Mouse (Mus musculus) lung, embryonic 14.5 days (tissue): Measurements from ENCODE around the gene Kdm2b. TPM values are rescaled to one million over a fixed set of nuclear protein-coding genes. Genes with fewer than 3 reads are reported as not detected.
A peak's percentile ranks its signal among the peaks of the same experiment; 100 is the strongest.

Experiments used
- ATAC-seq: fragments of 200-750 bp; cut with Nextera tagmentation; 2 replicates; pipeline ENCODE4 v1.8.0; 2017; ENCODE audit warnings: mild to moderate bottlenecking, moderate TSS enrichment, moderate library complexity; ENCODE audit not compliant: insufficient read depth
- DNase-seq: peaks from one replicate; pipeline ENCODE4 v3.0.0-alpha.2; 2015
- H3K27ac ChIP-seq: fragments of 300-500 bp; sonication (generic); 2 replicates; pipeline ENCODE4 v1.5.1; 2014; ENCODE audit warnings: low read depth, mild to moderate bottlenecking, moderate library complexity
- H3K27me3 ChIP-seq: fragments of 300-500 bp; sonication (generic); 2 replicates; pipeline ENCODE4 v1.6.1; 2014; ENCODE audit warnings: low read length, control low read depth; ENCODE audit not compliant: insufficient read depth
- H3K36me3 ChIP-seq: fragments of 300-500 bp; sonication (generic); 2 replicates; pipeline ENCODE4 v1.6.1; 2014; ENCODE audit warnings: control low read depth; ENCODE audit not compliant: insufficient read depth
- H3K4me1 ChIP-seq: fragments of 300-500 bp; sonication (generic); 2 replicates; pipeline ENCODE4 v1.6.1; 2014; ENCODE audit warnings: antibody characterized with exemption, control low read depth; ENCODE audit not compliant: insufficient read depth
- H3K4me2 ChIP-seq: fragments of 300-500 bp; sonication (generic); 2 replicates; pipeline ENCODE4 v1.6.1; 2014; ENCODE audit warnings: mild to moderate bottlenecking
- H3K4me3 ChIP-seq: fragments of 300-500 bp; sonication (generic); 2 replicates; pipeline ENCODE4 v1.5.1; 2014; ENCODE audit warnings: low read depth, low read length
- H3K9ac ChIP-seq: fragments of 300-500 bp; sonication (generic); 2 replicates; pipeline ENCODE4 v1.6.1; 2014
- H3K9me3 ChIP-seq: fragments of 300-500 bp; sonication (generic); 2 replicates; pipeline ENCODE4 v1.6.1; 2016; ENCODE audit warnings: low read depth, low read length, control low read depth
- CTCF ChIP-seq: IDR thresholded peaks from 2 replicates; pipeline ENCODE4 v1.5.1; 2016; ENCODE audit warnings: antibody characterized with exemption, low read depth
- WGBS: fragments of 180-500 bp; shearing (Covaris S2); extraction: QIAGEN DNeasy Blood & Tissue Kit; methylation state at CpG from one replicate; pipeline ENCODE4 v1.1.7; 2014; 5-methylcytosine and 5-hydroxymethylcytosine counted together
- polyA plus RNA-seq: library from polyadenylated mRNA; unstranded; fragments of >200 nt; fragmentation: Nextera tagmentation; extraction: Ambion mirVana; gene quantifications from 2 replicates; pipeline ENCODE4 v1.2.1, GENCODE M21; 2014

Kdm2b gene
- polyA plus RNA-seq, 1 experiment from 2014 or later, result 46.7 TPM

DNA sequence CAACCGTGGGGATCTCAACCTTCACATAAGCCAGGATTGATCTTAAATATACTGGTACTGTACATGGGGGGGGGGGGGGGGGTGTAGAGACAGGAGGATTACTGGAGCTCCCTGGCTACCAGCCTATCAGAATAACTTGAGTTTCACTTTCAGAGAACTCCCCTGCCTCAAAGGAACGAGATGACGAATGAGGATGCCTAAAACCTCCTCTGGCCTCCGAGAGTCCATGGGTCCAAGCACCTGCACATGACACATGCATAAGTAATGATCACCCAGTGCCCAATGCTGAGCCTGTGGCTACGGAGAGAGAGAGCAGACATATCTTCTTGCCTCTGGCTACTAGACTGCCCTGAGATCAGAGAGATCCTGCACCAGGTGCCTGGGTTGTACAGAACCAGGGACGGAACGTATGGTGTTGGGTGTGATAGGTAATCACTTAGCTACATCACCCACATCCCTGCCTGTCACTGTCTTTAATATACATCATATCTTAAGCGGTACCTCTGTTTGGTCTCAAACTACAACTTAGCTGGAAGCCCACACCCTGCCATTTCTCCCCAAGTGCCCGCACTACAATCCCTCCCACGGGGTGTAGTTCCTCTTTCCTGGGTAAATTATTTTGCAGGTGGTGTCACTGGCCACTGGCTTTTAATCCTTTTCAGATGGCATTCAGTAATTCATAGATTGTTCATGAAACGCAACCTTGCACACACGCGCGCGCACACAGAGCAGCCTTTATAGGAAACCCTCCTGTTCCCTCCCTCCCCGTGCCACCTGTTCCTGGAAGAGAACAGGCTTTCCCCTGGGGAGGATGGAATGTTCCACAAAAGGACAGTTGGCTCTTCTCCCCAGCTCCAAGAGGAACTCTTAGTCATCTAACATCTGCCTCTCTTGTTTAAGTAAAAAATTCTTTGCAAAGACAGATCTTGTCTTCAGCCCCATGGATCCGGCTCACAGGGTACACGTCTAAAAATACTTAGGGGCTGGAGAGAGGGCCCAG is 7.9 kb upstream of the Kdm2b start:
- Histone ChIP-seq H3K9ac (no peak overlapping the region), H3K27ac (no peak overlapping the region), H3K9me3 (no peaks in the 10 kb centered on the region), H3K36me3 (no peaks in the 10 kb centered on the region), H3K4me2 (no peak overlapping the region), H3K4me1 (peaks cover 2% of the 10 kb centered on the region; the same call in 1 of the 2 replicates), H3K27me3 (no peaks in the 10 kb centered on the region), H3K4me3 (no peak overlapping the region)
- WGBS, result 82% methylated on average over 18 of the region's 18 CpGs
- no peak for TF ChIP-seq CTCF
- DNase-seq (no peak), ATAC-seq (no peak)

DNA sequence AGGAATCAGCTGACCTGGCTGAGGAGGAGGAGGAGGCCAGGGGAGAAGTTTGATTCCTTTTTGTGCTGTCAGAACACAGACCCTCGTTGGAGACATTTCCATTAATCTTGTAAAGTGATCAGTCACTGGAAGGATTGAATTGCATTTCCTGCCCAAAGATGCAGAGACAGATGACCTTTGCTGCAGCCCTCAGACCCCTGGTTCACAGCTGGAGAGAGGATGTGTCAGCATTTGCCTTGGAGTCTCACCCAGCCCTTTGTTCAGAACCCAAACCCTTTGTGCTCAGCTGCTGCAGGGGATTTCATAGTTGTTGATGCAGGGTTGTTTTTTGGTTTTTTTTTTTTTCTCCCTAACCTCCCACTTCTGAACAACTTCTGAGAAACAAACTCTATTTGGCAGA is 5.3 kb upstream of the Kdm2b start:
- Histone ChIP-seq H3K36me3 (no peaks in the 10 kb centered on the region), H3K4me3 (no peak overlapping the region), H3K27ac (0 out of 2 replicates have a peak overlapping the region, but pooled peaks have one; percentile 73), H3K27me3 (no peaks in the 10 kb centered on the region), H3K4me2 (peak overlapping the region; percentile 52), H3K4me1 (peaks cover 5% of the 10 kb centered on the region), H3K9me3 (no peaks in the 10 kb centered on the region), H3K9ac (0 out of 2 replicates have a peak overlapping the region, but pooled peaks have one; percentile 25)
- 0% methylated on average over 1 of the region's 1 CpGs for WGBS
- no peak for TF ChIP-seq CTCF
- DNase-seq (no peak), ATAC-seq (no peak)

DNA sequence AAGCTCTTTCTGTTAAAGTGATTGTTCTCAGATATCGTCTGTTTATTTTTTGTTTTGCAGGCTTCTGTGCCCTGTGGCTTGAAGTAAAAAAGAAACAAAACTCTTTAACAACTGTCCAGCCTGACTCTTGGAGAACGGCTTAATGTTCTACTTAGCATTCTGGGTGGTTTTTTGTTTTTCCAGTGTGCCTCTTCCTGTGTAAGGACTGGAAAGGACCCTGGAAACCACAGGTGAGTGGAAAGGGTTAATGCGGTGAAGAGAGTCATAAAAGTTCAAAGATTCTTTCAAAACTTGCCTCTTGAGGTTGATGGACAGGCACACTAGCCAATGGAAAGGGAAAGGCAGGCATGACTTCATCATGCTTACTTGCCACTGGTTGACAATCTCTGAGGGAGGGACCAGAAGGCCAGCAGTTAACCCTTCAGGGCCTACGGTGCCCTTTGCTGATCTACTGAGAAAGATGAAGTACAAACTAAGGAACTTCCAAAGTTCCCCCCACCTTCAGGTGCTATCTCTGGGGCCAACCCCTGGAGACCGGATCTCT is 4.8 kb upstream of the Kdm2b start:
- Histone ChIP-seq H3K27ac (peak overlapping the region; percentile 73), H3K9me3 (no peaks in the 10 kb centered on the region)

DNA sequence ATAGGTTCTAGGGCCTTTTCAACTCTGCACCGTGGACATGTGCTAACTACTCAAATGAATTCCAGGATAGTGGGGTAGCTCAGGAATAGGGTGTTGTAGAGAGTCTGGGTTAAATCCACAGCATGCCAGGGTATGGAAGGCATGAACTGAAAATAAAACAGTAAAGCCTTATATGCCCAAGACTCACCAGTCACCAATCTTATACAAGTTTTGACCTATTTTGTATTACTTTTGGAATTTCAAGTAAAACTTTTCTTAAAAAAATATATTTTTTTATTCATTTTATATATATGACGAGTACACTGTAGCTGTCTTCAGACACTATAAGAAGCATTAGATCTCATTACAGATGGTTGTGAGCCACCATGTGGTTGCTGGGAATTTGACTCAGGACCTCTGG is 4.2 kb upstream of the Kdm2b start:
- ATAC-seq (no peak), DNase-seq (no peak)
- no peaks in the 10 kb centered on the region for H3K36me3 ChIP-seq
- H3K9me3 ChIP-seq, result no peaks in the 10 kb centered on the region
- no peak for TF ChIP-seq CTCF
- no peaks in the 10 kb centered on the region for H3K27me3 ChIP-seq
- H3K4me2 ChIP-seq, result peak overlapping the region; percentile 52
- H3K4me3 ChIP-seq, result peak overlapping the region; percentile 6; the same call in 1 of the 2 replicates
- H3K4me1 ChIP-seq, result peaks cover 5% of the 10 kb centered on the region
- no peak overlapping the region for H3K9ac ChIP-seq
- 34% methylated on average over 2 of the region's 2 CpGs for WGBS
- H3K27ac ChIP-seq, result peak overlapping the region; percentile 73

More for the DNA sequence above, 4.8 kb upstream of the Kdm2b start:
- H3K36me3 ChIP-seq, result no peaks in the 10 kb centered on the region
- TF ChIP-seq CTCF, result no peak
- peak overlapping the region; percentile 52 for H3K4me2 ChIP-seq
- H3K27me3 ChIP-seq, result no peaks in the 10 kb centered on the region
- ATAC-seq, result peak; percentile 93
- peaks cover 5% of the 10 kb centered on the region for H3K4me1 ChIP-seq
- no peak overlapping the region for H3K9ac ChIP-seq
- peak overlapping the region; percentile 6; the same call in 1 of the 2 replicates for H3K4me3 ChIP-seq
- DNase-seq, result peak; percentile 98
- WGBS, result 5% methylated on average over 5 of the region's 5 CpGs

DNA sequence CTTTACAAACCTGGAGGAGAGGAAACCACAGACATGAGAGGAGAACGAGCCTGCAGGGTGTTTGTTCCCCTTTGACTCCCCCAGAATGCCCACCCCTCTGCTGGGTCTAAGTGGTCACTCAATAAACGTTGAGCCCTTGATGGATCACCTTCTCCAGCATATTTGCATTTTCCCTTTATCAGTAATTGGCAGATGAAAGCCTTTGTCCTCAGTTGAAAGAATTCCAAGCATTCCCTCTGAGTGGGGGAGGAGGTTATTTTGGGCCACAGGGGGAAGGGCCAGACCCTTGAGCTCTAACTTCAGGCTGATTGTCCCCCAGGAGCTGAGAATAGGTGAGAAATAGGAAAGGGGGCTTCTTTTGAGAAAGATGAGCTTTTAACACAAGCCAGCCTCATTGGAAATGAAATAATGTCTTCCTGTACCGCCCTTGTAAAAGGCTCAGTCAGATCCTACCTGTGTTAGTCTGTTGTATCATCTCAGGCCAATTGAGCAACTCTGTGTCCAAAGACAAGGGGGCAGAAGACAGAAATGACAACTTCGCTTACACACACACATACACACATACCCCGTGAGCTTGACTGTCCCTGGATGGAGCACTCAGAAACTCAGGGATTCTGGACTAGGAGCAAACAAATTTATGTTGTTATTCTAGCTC is 1.9 kb upstream of the Kdm2b start:
- Histone ChIP-seq H3K4me2 (peak overlapping the region; percentile 100), H3K9me3 (no peaks in the 10 kb centered on the region), H3K4me3 (peak overlapping the region; percentile 67; the same call in 1 of the 2 replicates), H3K27ac (peak overlapping the region; percentile 59), H3K4me1 (peaks cover 5% of the 10 kb centered on the region), H3K36me3 (no peaks in the 10 kb centered on the region), H3K27me3 (no peaks in the 10 kb centered on the region), H3K9ac (0 out of 2 replicates have a peak overlapping the region, but pooled peaks have one; percentile 28)
- DNase-seq (peak; percentile 56), ATAC-seq (no peak)
- WGBS, result 18% methylated on average over 5 of the region's 5 CpGs
- no peak for TF ChIP-seq CTCF

DNA sequence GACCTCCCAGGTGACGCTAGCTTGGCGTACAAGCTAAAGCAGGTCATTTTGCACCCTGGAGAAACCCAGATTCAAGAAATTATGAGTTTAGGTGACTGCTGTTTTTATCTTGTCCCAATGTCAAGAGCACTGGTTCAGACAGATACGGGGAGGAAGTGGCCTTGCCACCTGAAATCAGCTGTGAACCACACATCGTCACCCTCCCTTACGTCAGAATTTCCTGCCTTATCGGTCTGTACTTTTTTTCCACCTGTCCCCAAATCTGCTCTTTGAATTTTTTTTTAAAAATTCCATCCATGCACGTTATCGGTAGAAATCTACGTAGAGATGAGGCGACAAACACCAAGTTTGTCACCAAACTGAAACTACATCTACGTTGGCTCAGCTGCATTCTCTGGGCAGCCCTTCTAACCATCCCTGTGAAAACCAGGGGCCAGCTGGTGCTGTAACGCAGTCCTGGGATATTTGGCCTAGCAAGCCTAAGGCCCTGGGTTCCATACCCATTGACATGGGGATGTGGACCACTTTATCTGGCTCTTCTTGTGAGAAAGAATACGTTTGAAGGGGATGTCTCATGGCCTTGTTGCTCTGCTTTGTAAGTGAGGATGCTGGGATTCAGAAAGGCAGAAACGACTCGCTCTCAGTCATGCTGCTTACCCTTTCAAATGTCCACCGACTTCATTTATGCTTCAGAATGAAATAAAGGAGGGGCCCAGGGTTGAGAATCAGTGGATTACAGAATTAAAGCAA is 963 bp upstream of the Kdm2b start:
- Histone ChIP-seq H3K4me3 (peak overlapping the region; percentile 67), H3K9me3 (no peaks in the 10 kb centered on the region), H3K4me1 (peaks cover 5% of the 10 kb centered on the region), H3K9ac (peak overlapping the region; percentile 79), H3K4me2 (peak overlapping the region; percentile 100), H3K27me3 (no peaks in the 10 kb centered on the region), H3K27ac (peak overlapping the region; percentile 88), H3K36me3 (no peaks in the 10 kb centered on the region)
- DNase-seq, result no peak
- 21% methylated on average over 16 of the region's 16 CpGs for WGBS
- ATAC-seq, result no peak
- no peak for TF ChIP-seq CTCF
